Mouse (Mus musculus): ENCODE measurements around the gene Cops6.
A peak's percentile ranks its signal among the peaks of the same experiment; 100 is the strongest.

Gene Cops6

GRCm38 (mm10) chr5:138160842-138161665 lies at the start of gene Cops6:
Gene Cops6 (plus strand): TSS chr5:138161071.
- peak; percentile 76 to 88 for DNase-seq (ENCODE audit: low read depth in 1 of 2, low spot score in 2 of 2)

- DNase-seq (ENCODE audit: low read depth in 1 of 2, low spot score in 2 of 2): peak; percentile 38 to 64
These were observed 44.3 kb upstream of the Cops6 start, which contains the start of gene Zscan21 for GRCm38 (mm10) chr5:138116255-138117198. Gene Zscan21 (plus strand): TSS chr5:138116903.

- DNase-seq (ENCODE audit: low read depth in 1 of 2, low spot score in 2 of 2): no peak
These were observed 43.5 kb upstream of the Cops6 start for GRCm38 (mm10) chr5:138117199-138118015.

- DNase-seq (ENCODE audit: low read depth in 1 of 2, low spot score in 2 of 2): no peak
These were observed 42.8 kb upstream of the Cops6 start for GRCm38 (mm10) chr5:138118041-138118440.

GRCm38 (mm10) chr5:138132425-138133064 lies 28.3 kb upstream of the Cops6 start:
- DNase-seq (ENCODE audit: low read depth in 1 of 2, low spot score in 2 of 2): no peak

- DNase-seq (ENCODE audit: low read depth in 1 of 2, low spot score in 2 of 2): no peak
These were observed 23.6 kb upstream of the Cops6 start for GRCm38 (mm10) chr5:138137257-138137656.

- DNase-seq (ENCODE audit: low read depth in 1 of 2, low spot score in 2 of 2): no peak
These were observed 22.8 kb upstream of the Cops6 start for GRCm38 (mm10) chr5:138137935-138138549.

- DNase-seq (ENCODE audit: low read depth in 1 of 2, low spot score in 2 of 2): no peak
These were observed 22.3 kb upstream of the Cops6 start for GRCm38 (mm10) chr5:138138585-138138984.

GRCm38 (mm10) chr5:138154390-138154789 lies 6.5 kb upstream of the Cops6 start:
- DNase-seq (ENCODE audit: low read depth in 1 of 2, low spot score in 2 of 2): no peak

GRCm38 (mm10) chr5:138155443-138155976 lies 5.4 kb upstream of the Cops6 start, which contains the start of gene Zfp113:
Gene Zfp113 (minus strand): TSS chr5:138155744.
- peak; percentile 58 to 62 for DNase-seq (ENCODE audit: low read depth in 1 of 2, low spot score in 2 of 2)

- DNase-seq (ENCODE audit: low read depth in 1 of 2, low spot score in 2 of 2): no peak
These were observed 578 bp upstream of the Cops6 start for GRCm38 (mm10) chr5:138160224-138160762.

- DNase-seq (ENCODE audit: low read depth in 1 of 2, low spot score in 2 of 2): no peak
These were observed 2.2 kb downstream of the Cops6 start for GRCm38 (mm10) chr5:138163046-138163445.

GRCm38 (mm10) chr5:138163610-138164009 lies 2.7 kb downstream of the Cops6 start:
- no peak for DNase-seq (ENCODE audit: low read depth in 1 of 2, low spot score in 2 of 2)

GRCm38 (mm10) chr5:138165594-138165993 lies 4.7 kb downstream of the Cops6 start:
- DNase-seq (ENCODE audit: low read depth in 1 of 2, low spot score in 2 of 2): no peak

GRCm38 (mm10) chr5:138170936-138171561 lies 10.2 kb downstream of the Cops6 start:
- DNase-seq (ENCODE audit: low read depth in 1 of 2, low spot score in 2 of 2): peak; percentile 86 to 89

- peak; percentile 95 to 97 for DNase-seq (ENCODE audit: low read depth in 1 of 2, low spot score in 2 of 2)
These were observed 11.0 kb downstream of the Cops6 start, which contains the start of the genes Ap4m1 and Mcm7 for GRCm38 (mm10) chr5:138171695-138172491. Gene Ap4m1 (plus strand): TSS chr5:138172002. Gene Mcm7 (minus strand): TSS chr5:138172422.

GRCm38 (mm10) chr5:138173217-138173616 lies 12.3 kb downstream of the Cops6 start:
- no peak for DNase-seq (ENCODE audit: low read depth in 1 of 2, low spot score in 2 of 2)

Data from monocyte, adult 2 months (primary cell).